Mouse (Mus musculus) hindbrain, postnatal 0 days (tissue): ENCODE measurements around the gene Abca13. TPM values are rescaled to one million over a fixed set of nuclear protein-coding genes. Genes with fewer than 3 reads are reported as not detected.
"Not testable (repeated sequence)": the region's sequence is repeated elsewhere in the genome, so short reads cannot be mapped to it uniquely, and the experiment has no call there.

Experiments used
- ATAC-seq: fragments of 200-750 bp; cut with Nextera tagmentation; 2 replicates; pipeline ENCODE4 v1.8.0; 2017; ENCODE audit warnings: mild to moderate bottlenecking, moderate TSS enrichment, moderate library complexity
- DNase-seq: peaks from one replicate; pipeline ENCODE4 v3.0.0-alpha.2; 2015; ENCODE audit warnings: low spot score
- H3K27ac ChIP-seq: fragments of 300-500 bp; sonication (generic); 2 replicates; pipeline ENCODE4 v1.5.1; 2014; ENCODE audit warnings: mild to moderate bottlenecking
- H3K27me3 ChIP-seq: fragments of 300-500 bp; sonication (generic); 2 replicates; pipeline ENCODE4 v1.6.1; 2014; ENCODE audit warnings: low read length, mixed read lengths; ENCODE audit not compliant: insufficient read depth
- H3K36me3 ChIP-seq: fragments of 300-500 bp; sonication (generic); 2 replicates; pipeline ENCODE4 v1.6.1; 2014; ENCODE audit warnings: low read length, mixed read lengths; ENCODE audit not compliant: insufficient read depth
- H3K4me1 ChIP-seq: fragments of 300-500 bp; sonication (generic); 2 replicates; pipeline ENCODE4 v1.6.1; 2014; ENCODE audit warnings: antibody characterized with exemption, low read length, mixed read lengths; ENCODE audit not compliant: insufficient read depth
- H3K4me2 ChIP-seq: fragments of 300-500 bp; sonication (generic); 2 replicates; pipeline ENCODE4 v1.6.1; 2014; ENCODE audit warnings: low read depth, mild to moderate bottlenecking, low read length, moderate library complexity, mixed read lengths
- H3K4me3 ChIP-seq: fragments of 300-500 bp; sonication (generic); 2 replicates; pipeline ENCODE4 v1.5.1; 2014; ENCODE audit warnings: low read length
- H3K9ac ChIP-seq: fragments of 300-500 bp; sonication (generic); replicated peaks from 2 replicates; pipeline ENCODE4 v1.6.1; 2014; ENCODE audit warnings: mild to moderate bottlenecking, low read length, moderate library complexity, mixed read lengths
- H3K9me3 ChIP-seq: fragments of 300-500 bp; sonication (generic); 2 replicates; pipeline ENCODE4 v1.6.1; 2016; ENCODE audit warnings: low read length, mixed read lengths
- CTCF ChIP-seq: IDR thresholded peaks from 2 replicates; pipeline ENCODE4 v1.5.1; 2016; ENCODE audit warnings: antibody characterized with exemption, control low read depth, low read depth
- whole genome bisulfite sequencing: fragments of 180-500 bp; shearing (Covaris S2); extraction: QIAGEN DNeasy Blood & Tissue Kit; methylation state at CpG from one replicate; pipeline ENCODE4 v1.1.7; 2014; 5-methylcytosine and 5-hydroxymethylcytosine counted together
- polyA plus RNA-seq: library from polyadenylated mRNA; unstranded; fragments of >200 nt; fragmentation: Nextera tagmentation; extraction: Ambion mirVana; gene quantifications from 2 replicates; pipeline ENCODE4 v1.2.1, GENCODE M21; 2015
- total RNA-seq: library from RNA; depleted of rRNA; stranded (reverse); fragments of >200 nt; gene quantifications from 2 replicates; pipeline ENCODE4 v1.2.3, GENCODE M21; 2014

The Abca13 gene
- total and polyA plus RNA-seq, 2 experiments from 2014 or later: 0.04 to 0.05 TPM

- no peak for TF ChIP-seq CTCF
These were observed 21.8 kb downstream of the Abca13 start for GRCm38 (mm10) chr11:9213580-9213979.

GRCm38 (mm10) chr11:9216252-9216651 is 24.5 kb downstream of the Abca13 start:
- ATAC-seq: no peak
- Histone ChIP-seq H3K9ac (no peak overlapping the region), H3K4me1 (no peaks in the 10 kb centered on the region), H3K36me3 (no peaks in the 10 kb centered on the region), H3K27ac (no peak overlapping the region), H3K27me3 (no peaks in the 10 kb centered on the region), H3K9me3 (no peaks in the 10 kb centered on the region), H3K4me3 (no peak overlapping the region), H3K4me2 (no peak overlapping the region)
- 49% methylated on average over 4 of the region's 4 CpGs for WGBS
- no peak for TF ChIP-seq CTCF
- no peak for DNase-seq

More at GRCm38 (mm10) chr11:9213580-9213979, 21.8 kb downstream of the Abca13 start:
- Histone ChIP-seq H3K36me3 (no peaks in the 10 kb centered on the region), H3K4me2 (no peak overlapping the region), H3K27ac (no peak overlapping the region), H3K27me3 (no peaks in the 10 kb centered on the region), H3K4me3 (no peak overlapping the region), H3K9ac (no peak overlapping the region), H3K9me3 (no peaks in the 10 kb centered on the region), H3K4me1 (no peaks in the 10 kb centered on the region)
- DNase-seq: peak; percentile 28
- ATAC-seq: no peak
- 85% methylated on average over 9 of the region's 9 CpGs for WGBS

- Histone ChIP-seq H3K27ac (no peak overlapping the region), H3K36me3 (no peaks in the 10 kb centered on the region), H3K9me3 (no peaks in the 10 kb centered on the region), H3K27me3 (no peaks in the 10 kb centered on the region), H3K4me2 (no peak overlapping the region), H3K4me1 (no peaks in the 10 kb centered on the region), H3K9ac (no peak overlapping the region), H3K4me3 (no peak overlapping the region)
- DNase-seq (no peak), ATAC-seq (no peak)
- 86% methylated on average over 3 of the region's 3 CpGs for WGBS
- TF ChIP-seq CTCF: no peak
These were observed 28.8 kb downstream of the Abca13 start for GRCm38 (mm10) chr11:9220501-9220900.

- DNase-seq (no peak), ATAC-seq (no peak)
- TF ChIP-seq CTCF: no peak
- Histone ChIP-seq H3K4me2 (no peak overlapping the region), H3K4me1 (no peaks in the 10 kb centered on the region), H3K36me3 (no peaks in the 10 kb centered on the region), H3K27ac (no peak overlapping the region), H3K27me3 (no peaks in the 10 kb centered on the region), H3K4me3 (no peak overlapping the region), H3K9ac (no peak overlapping the region), H3K9me3 (no peaks in the 10 kb centered on the region)
- WGBS: 92% methylated on average over 1 of the region's 1 CpGs
These were observed 29.9 kb downstream of the Abca13 start for GRCm38 (mm10) chr11:9221646-9222045.

GRCm38 (mm10) chr11:9226399-9226798 is 34.7 kb downstream of the Abca13 start:
- Histone ChIP-seq H3K9ac (no peak overlapping the region), H3K27ac (no peak overlapping the region), H3K27me3 (no peaks in the 10 kb centered on the region), H3K9me3 (no peaks in the 10 kb centered on the region), H3K4me2 (no peak overlapping the region), H3K4me1 (no peaks in the 10 kb centered on the region), H3K36me3 (no peaks in the 10 kb centered on the region), H3K4me3 (no peak overlapping the region)
- WGBS: 85% methylated on average over 4 of the region's 4 CpGs
- DNase-seq (no peak), ATAC-seq (no peak)
- no peak for TF ChIP-seq CTCF

- not testable (repeated sequence) for H3K9me3 ChIP-seq, H3K4me3 ChIP-seq, H3K36me3 ChIP-seq, H3K9ac ChIP-seq, H3K27ac ChIP-seq, H3K27me3 ChIP-seq, H3K4me2 ChIP-seq, ATAC-seq, H3K4me1 ChIP-seq, DNase-seq
- 90% methylated on average over 5 of the region's 5 CpGs for WGBS
- peak; percentile 22; the same call in 1 of the 2 replicates for TF ChIP-seq CTCF
These were observed 57.9 kb downstream of the Abca13 start for GRCm38 (mm10) chr11:9249627-9250026.

- not testable (repeated sequence) for H3K4me1 ChIP-seq, DNase-seq, H3K27ac ChIP-seq, H3K27me3 ChIP-seq, H3K9me3 ChIP-seq, H3K36me3 ChIP-seq, H3K4me3 ChIP-seq, H3K4me2 ChIP-seq, H3K9ac ChIP-seq, ATAC-seq
- WGBS: 29% methylated on average over 3 of the region's 3 CpGs
These were observed 71.3 kb downstream of the Abca13 start for GRCm38 (mm10) chr11:9263072-9263471.
